Mouse (Mus musculus) embryonic fibroblast, embryonic 13.5 days (primary cell): ENCODE measurements around the gene Tapbp.

ENCODE experiments used
- CTCF ChIP-seq: IDR thresholded peaks from 2 replicates; pipeline ENCODE4 v1.5.1; 2011; ENCODE audit warnings: mild to moderate bottlenecking, control low read depth, low read length, moderate library complexity, borderline replicate concordance; ENCODE audit not compliant: insufficient read depth
- POLR2A ChIP-seq: IDR thresholded peaks from 2 replicates; pipeline ENCODE4 v1.6.1; 2011; ENCODE audit warnings: low read depth, mild to moderate bottlenecking, control low read depth, low read length, moderate library complexity

GRCm38 (mm10) chr17:33962876-33963275 lies 47.2 kb downstream of the Tapbp start:
- TF ChIP-seq POLR2A (no peak), CTCF (no peak)
